Mouse (Mus musculus): ENCODE measurements at regions not wholly inside any gene's neighbourhood (a gene's known extent, or its start where the extent isn't known, plus 50 kb on each side); places are given as distances from the start of the nearest gene placed in this dataset.
A peak's percentile ranks its signal among the peaks of the same experiment; 100 is the strongest.

DNA sequence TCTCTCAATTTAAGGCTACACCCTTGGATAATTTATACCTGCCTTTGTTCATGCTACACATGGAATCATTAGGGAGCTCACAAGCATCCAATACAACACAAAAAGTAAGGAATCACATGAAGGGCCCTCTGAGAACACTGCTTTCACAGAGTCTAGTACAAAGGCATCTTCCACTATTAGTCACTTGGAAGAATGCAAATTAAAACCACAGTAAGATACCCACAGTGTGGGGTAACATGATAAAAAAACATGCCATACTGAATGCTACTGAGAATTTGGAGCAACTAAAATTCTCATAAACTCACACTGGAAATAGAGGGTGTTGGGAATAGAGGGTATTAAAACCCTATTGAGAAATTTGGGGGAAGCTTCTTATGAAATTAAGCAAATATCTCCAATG is 197.6 kb upstream of the Tent5a start:
- no peak for DNase-seq (ENCODE audit: low read depth, low spot score)

DNA sequence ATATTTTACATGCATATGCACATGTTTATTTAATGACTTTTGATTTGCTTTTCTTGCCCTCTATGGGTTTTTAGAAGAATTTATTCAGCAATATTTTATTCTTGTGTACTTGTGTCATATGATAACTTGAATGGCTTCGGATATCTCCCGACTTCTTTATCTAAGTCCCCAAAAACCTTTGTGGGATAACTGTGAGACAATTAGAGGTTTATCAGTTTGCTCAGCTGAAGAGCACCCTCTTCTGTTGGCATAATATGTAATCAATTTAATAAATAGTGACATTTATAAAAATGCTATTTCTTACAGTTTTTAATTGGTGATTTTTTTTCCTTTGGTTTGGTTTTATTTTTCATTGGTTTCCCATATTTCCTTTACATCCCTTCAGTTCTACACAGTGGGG is 194.2 kb upstream of the Tent5a start:
- no peak for DNase-seq (ENCODE audit: low read depth, low spot score)

GRCm38 (mm10) chr9:85520941-85521340 is 193.8 kb upstream of the Tent5a start:
- DNase-seq (ENCODE audit: low read depth, low spot score): no peak

- DNase-seq (ENCODE audit: low read depth, low spot score): no peak
Observed at GRCm38 (mm10) chr9:85499006-85499405, 171.9 kb upstream of the Tent5a start.

DNA sequence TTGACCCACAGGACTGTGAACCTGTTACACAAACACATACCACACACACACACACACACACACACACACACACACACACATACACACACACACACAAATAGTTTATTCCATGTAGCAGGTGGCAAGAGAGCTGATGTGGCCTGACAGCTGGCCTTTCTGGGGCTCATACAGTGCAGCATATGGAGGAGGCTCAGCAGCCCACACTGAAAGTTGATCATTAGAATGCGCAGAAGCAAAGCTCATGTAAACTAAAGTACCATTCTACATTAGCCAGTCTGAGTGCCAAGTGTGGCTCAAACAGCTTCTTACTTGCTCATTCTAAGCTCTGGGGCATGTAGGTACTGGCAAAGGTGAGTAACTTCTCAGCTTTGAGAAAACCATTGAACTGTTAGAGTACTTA is 170.2 kb upstream of the Tent5a start:
- no peak for DNase-seq (ENCODE audit: low read depth, low spot score)

- peak; percentile 7 for DNase-seq (ENCODE audit: low read depth, low spot score)
Observed at GRCm38 (mm10) chr9:85496506-85497239, 169.5 kb upstream of the Tent5a start.

- no peak for DNase-seq (ENCODE audit: low read depth, low spot score)
Observed at GRCm38 (mm10) chr9:85495056-85495455, 167.9 kb upstream of the Tent5a start.

DNA sequence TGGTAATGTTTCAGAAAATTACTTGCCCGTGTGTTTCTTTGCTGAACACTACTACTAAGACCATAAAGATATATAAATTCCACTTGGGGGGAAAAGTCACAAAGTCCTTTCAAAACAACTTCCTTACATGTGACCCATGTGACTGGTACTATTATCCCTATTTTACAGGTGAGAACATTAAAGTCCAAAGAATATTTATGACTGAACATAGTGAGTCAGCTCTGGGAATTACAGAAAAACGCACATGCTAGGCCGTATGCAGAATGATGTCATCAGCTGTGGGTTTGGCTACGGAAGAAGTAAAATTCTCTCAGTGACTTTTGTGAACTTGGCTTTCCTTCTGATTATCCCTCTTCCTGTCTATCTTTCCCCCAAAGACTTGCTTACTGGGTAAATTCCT is 166.6 kb upstream of the Tent5a start:
- DNase-seq (ENCODE audit: low read depth, low spot score): no peak

- DNase-seq (ENCODE audit: low read depth, low spot score): no peak
Observed at GRCm38 (mm10) chr9:85490367-85490766, 163.2 kb upstream of the Tent5a start.

- DNase-seq (ENCODE audit: low read depth, low spot score): no peak
Observed at GRCm38 (mm10) chr9:85487915-85488314, 160.8 kb upstream of the Tent5a start.

- DNase-seq (ENCODE audit: low read depth, low spot score): no peak
Observed at GRCm38 (mm10) chr9:85487052-85487668, 160.0 kb upstream of the Tent5a start.

DNA sequence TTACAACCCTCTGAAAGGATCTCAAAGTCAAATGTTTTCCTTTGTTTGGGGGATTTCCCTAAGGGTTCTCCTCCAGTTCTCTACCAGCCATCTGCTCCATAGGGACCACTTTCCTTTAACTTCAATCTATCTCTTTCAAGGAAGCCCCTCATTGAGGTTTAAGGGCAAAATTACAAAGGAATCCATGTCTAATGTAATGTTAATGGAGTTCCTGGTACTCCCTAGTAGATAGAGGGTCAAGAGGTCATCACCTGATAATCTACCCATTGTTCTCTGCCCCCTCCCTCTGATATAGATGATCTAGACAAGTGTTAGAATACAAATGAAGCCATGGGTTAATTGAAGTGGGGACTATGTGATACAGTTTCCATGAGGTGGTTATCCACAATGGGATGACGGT is 158.6 kb upstream of the Tent5a start:
- DNase-seq (ENCODE audit: low read depth, low spot score): peak; percentile 63

- no peak for DNase-seq (ENCODE audit: low read depth, low spot score)
Observed at GRCm38 (mm10) chr9:85483248-85483647, 156.1 kb upstream of the Tent5a start.

DNA sequence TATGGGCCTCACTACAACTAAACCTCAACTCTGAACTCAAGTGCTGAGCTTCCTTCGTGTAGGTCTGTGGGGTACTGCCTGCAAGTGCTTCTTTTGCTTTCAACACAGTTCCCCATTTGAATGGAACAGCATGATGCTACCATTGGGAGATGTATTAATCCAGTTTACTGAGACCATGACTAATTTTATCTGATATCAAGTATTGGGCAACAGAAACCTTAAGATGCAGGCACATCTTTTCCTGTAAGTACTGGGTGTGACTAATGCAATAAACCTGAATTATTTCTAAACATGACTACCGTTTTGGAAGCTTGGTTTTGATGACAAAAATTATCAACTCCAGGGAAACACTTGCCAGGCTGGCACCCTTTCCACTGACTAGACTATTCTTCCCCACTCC is 153.4 kb upstream of the Tent5a start:
- no peak for DNase-seq (ENCODE audit: low read depth, low spot score)

DNA sequence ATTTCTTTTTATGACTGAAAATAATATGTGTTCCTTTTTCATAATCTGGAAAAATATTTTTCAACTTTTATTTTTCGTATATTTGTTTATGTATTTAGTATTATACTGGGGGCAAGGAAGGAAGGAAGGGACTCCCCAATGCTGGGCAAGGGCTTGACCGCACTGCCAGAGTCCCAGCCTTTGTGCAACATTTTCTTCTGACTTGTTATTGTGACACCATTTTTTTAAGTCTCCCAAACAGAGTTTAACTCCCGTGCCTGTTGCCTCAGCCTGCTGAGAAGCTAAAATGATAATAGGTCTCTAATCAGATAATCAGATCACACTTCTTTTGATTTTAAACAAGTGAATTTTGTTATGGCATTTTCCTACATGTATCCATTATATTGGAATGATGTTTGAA is 148.1 kb upstream of the Tent5a start:
- no peak for DNase-seq (ENCODE audit: low read depth, low spot score)

DNA sequence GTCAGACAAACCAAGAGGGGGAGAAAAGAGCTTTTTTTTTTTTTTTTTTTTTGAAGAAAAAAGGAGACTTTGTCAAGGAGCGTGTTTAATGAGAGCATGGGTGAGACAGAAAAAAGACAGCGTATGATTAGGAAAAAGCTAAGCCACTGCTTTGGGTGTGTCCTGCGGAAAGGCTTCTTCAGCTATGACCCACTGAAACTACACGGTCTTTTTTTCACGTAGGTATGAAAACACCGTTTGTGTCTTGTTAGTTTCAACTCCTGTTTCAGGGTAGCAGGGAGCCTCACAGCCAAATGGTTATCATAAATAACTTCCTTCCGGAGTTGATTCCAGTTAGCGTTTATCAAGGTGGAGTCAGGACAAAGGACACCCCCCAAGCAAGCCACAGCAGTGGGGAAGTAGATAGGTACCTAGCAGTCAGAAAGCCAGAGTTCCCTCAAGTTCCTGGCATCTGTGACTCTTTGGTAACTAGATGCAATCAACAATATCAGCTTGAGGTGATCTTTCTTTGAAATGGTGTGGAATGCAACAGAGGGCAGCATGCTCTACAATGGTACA is 143.2 kb upstream of the Tent5a start:
- no peak for DNase-seq (ENCODE audit: low read depth, low spot score)

DNA sequence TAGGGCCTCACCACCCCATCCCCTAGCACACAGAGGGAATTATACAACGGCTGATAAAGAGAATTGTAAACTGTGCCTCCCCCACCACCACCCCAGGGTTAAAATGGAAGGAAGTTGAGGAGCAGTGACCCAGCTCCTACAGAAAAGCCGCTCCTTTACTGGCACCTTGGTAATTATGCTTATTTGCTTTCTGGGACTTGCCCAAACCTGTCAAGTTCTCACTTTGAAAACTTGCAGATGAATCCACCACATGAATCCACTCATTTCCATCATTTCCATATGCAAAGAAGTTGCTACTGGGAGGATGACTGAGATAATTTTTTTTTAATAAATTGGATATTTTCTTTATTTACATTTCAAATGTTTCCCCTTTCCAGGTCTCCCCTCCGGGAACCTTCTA is 142.1 kb upstream of the Tent5a start:
- DNase-seq (ENCODE audit: low read depth, low spot score): no peak

- no peak for DNase-seq (ENCODE audit: low read depth, low spot score)
Observed at GRCm38 (mm10) chr9:85466671-85467070, 139.5 kb upstream of the Tent5a start.

DNA sequence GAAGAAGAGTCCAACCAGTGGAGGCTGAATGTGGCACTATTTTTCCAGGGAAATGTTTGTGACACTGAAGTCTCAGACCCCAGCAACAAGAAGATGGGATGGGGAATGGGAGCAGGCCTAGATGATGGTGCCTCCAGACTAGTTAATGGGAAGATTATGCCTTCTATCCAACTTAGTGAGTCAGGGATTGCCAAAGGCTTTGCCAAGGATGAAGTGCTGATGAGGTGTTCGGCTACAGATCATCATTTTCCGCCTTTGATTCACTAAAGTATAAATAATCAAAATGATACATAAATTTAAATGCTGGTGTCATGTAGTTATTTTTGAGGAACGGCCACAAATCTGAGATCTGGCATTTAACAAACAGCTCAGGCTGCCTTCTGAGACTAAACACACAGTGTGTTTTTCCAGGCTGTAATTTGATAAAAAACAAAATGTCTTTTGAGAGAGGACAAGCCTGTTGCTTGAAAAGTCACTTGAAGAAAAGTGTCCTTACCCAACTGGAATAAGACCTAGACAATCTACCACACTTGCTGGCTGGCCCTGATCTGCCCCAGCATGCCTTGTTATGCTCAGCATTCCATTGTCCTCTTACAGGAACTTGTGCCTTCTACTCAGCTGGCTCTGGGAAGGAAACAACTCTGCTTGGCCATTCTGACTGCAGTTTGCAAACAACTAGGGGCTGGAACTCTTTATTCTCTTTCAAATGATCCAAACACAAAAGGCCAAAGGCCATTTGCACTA is 132.1 kb upstream of the Tent5a start:
- no peak for DNase-seq (ENCODE audit: low read depth, low spot score)

GRCm38 (mm10) chr9:85458356-85458755 is 131.2 kb upstream of the Tent5a start:
- no peak for DNase-seq (ENCODE audit: low read depth, low spot score)

GRCm38 (mm10) chr9:85457400-85457799 is 130.3 kb upstream of the Tent5a start:
- DNase-seq (ENCODE audit: low read depth, low spot score): no peak

GRCm38 (mm10) chr9:85455382-85455781 is 128.2 kb upstream of the Tent5a start:
- DNase-seq (ENCODE audit: low read depth, low spot score): no peak
